Mouse (Mus musculus): Measurements from ENCODE around the gene Mup9. TPM values are rescaled to one million over a fixed set of nuclear protein-coding genes. Genes with fewer than 3 reads are reported as not detected.

Gene Mup9
- polyA plus RNA-seq (2015; fragmentation: Illumina TruSeq; extraction: RNeasy Lipid Tissue Mini Kit (QIAGEN cat#74804); ENCODE audit: low read depth, low replicate concordance), result not detected

GRCm38 (mm10) chr4:60421852-60422251 lies at the start of gene Mup9:
TSS of gene Mup9 (minus strand) at chr4:60421952.

Other genes with a start within 250 kb of the Mup9 start
- gene Mup8, start 199.4 kb downstream of the Mup9 start, polyA plus RNA-seq (2015; fragmentation: Illumina TruSeq; extraction: RNeasy Lipid Tissue Mini Kit (QIAGEN cat#74804); ENCODE audit: low read depth, low replicate concordance), result not detected
- gene Mup1, start 80.0 kb upstream of the Mup9 start, polyA plus RNA-seq (2015; fragmentation: Illumina TruSeq; extraction: RNeasy Lipid Tissue Mini Kit (QIAGEN cat#74804); ENCODE audit: low read depth, low replicate concordance), result not detected
- not detected for gene Mup10, start 160.2 kb upstream of the Mup9 start, polyA plus RNA-seq (2015; fragmentation: Illumina TruSeq; extraction: RNeasy Lipid Tissue Mini Kit (QIAGEN cat#74804); ENCODE audit: low read depth, low replicate concordance)
- 1.1 TPM for gene Mup11, start 240.5 kb upstream of the Mup9 start, polyA plus RNA-seq (2015; fragmentation: Illumina TruSeq; extraction: RNeasy Lipid Tissue Mini Kit (QIAGEN cat#74804); ENCODE audit: low read depth, low replicate concordance)